Mouse (Mus musculus) megakaryocyte, embryonic 14.5 days (primary cell): ENCODE results near the gene A530084C06Rik.

Source experiments
- FLI1 ChIP-seq: IDR thresholded peaks from 2 replicates; pipeline ENCODE4 v1.6.1; 2012; ENCODE audit warnings: low read length, inconsistent platforms, mixed read lengths
- GATA1 ChIP-seq: IDR thresholded peaks from 3 replicates; pipeline ENCODE4 v1.6.1; 2012; ENCODE audit warnings: mixed read lengths, low read length, inconsistent platforms, borderline replicate concordance

- TF ChIP-seq GATA1 (no peak), FLI1 (no peak)
These were observed 12.3 kb downstream of the A530084C06Rik start for GRCm38 (mm10) chr13:31546784-31547183.
